In genomic region chr9:113755888-113756719, GRCm38 (mm10) we compare ENCODE assay signal across 17 mouse cellular contexts. TPM values are rescaled to one million over a fixed set of nuclear protein-coding genes. Genes with fewer than 3 reads are reported as not detected.
DNase-seq lines count a peak whose midpoint lies in the region; ATAC-seq and TF ChIP-seq lines count a peak whose summit lies in the region.
"Had no signal": no experiment of that assay in that cellular context is flagged by ENCODE, and none has a peak within 500 bp of the region (broad histone marks: within the 10 kb centered on the region; RNA-seq: fewer than 3 reads in every experiment).

No protein-coding gene starts in this region.

- no peaks in the 10 kb centered on the region for H3K9me3 ChIP-seq in kidney, embryonic 15.5 days (replicated peaks)
- no peaks in the 10 kb centered on the region for H3K9me3 ChIP-seq in limb, embryonic 10.5 days (replicated peaks)
- H3K9me3 ChIP-seq: embryonic facial prominence, embryonic 15.5 days; forebrain, embryonic 15.5 days; heart, embryonic 10.5 days had no signal

- intact Hi-C loops in gastrocnemius, postnatal 36 days (cut with DNase I): no loop called here

- TF ChIP-seq POLR2A in brain, embryonic 14.5 days (IDR thresholded peaks at IDR 0.05; ENCODE audit: borderline replicate concordance, extremely low read depth, insufficient read depth, insufficient read length, poor library complexity, severe bottlenecking): no peak

- H3K9ac ChIP-seq in kidney, embryonic 15.5 days: no peak overlapping the region
- H3K9ac ChIP-seq: embryonic facial prominence, embryonic 15.5 days; forebrain, embryonic 15.5 days had no signal

- H3K36me3 ChIP-seq in kidney, embryonic 15.5 days: peaks cover 19% of the 10 kb centered on the region
- peaks cover 24% of the 10 kb centered on the region for H3K36me3 ChIP-seq in limb, embryonic 10.5 days

- peaks cover 14% of the 10 kb centered on the region; the same call in 1 of the 2 replicates for H3K4me1 ChIP-seq in kidney, embryonic 15.5 days
- H3K4me1 ChIP-seq in limb, embryonic 10.5 days: no peaks in the 10 kb centered on the region
- H3K4me1 ChIP-seq: embryonic facial prominence, embryonic 15.5 days; forebrain, embryonic 15.5 days had no signal

- no peak for DNase-seq in kidney, adult 9 months
- peak; percentile 3 for DNase-seq in brain, embryonic 14.5 days (ENCODE audit: low read depth)
- peak; percentile 85 for DNase-seq in liver
- DNase-seq in limb, embryonic 10.5 days (ENCODE audit: low spot score): no peak
- DNase-seq in right cerebral cortex, postnatal 14 days: no peak
- DNase-seq in gastrocnemius, postnatal 36 days: no peak
- DNase-seq: cerebellum, adult 11-12 months; gastrocnemius, adult 2 months; right cerebral cortex, adult 18-20 months; thymus, postnatal 4 days had no signal

- no peak for TF ChIP-seq CTCF in brain, embryonic 14.5 days (IDR thresholded peaks at IDR 0.05; ENCODE audit: borderline replicate concordance, extremely low read depth, insufficient read depth, insufficient read length)

- no peaks in the 10 kb centered on the region for H3K27me3 ChIP-seq in kidney, embryonic 15.5 days
- H3K27me3 ChIP-seq in limb, embryonic 10.5 days (ENCODE audit: low read depth, poor library complexity, severe bottlenecking): no peaks in the 10 kb centered on the region
- H3K27me3 ChIP-seq: embryonic facial prominence, embryonic 15.5 days; forebrain, embryonic 15.5 days; Patski had no signal

- no peak overlapping the region for H3K4me3 ChIP-seq in kidney, embryonic 15.5 days (replicated peaks)
- H3K4me3 ChIP-seq in limb, embryonic 10.5 days: no peak overlapping the region
- H3K4me3 ChIP-seq: embryonic facial prominence, embryonic 15.5 days; forebrain, embryonic 15.5 days; gastrocnemius, adult 2 months; heart, embryonic 10.5 days; midbrain, embryonic 10.5 days had no signal

- H3K27ac ChIP-seq in kidney, embryonic 15.5 days: peak overlapping the region; percentile 7; the same call in 1 of the 2 replicates
- H3K27ac ChIP-seq in limb, embryonic 10.5 days: no peak overlapping the region
- H3K27ac ChIP-seq: embryonic facial prominence, embryonic 15.5 days; forebrain, embryonic 15.5 days; gastrocnemius, adult 2 months; heart, embryonic 10.5 days; midbrain, embryonic 10.5 days had no signal

- 0 out of 2 replicates have a peak overlapping the region, but pooled peaks have one; percentile 15 for H3K4me2 ChIP-seq in kidney, embryonic 15.5 days
- H3K4me2 ChIP-seq: embryonic facial prominence, embryonic 15.5 days; forebrain, embryonic 15.5 days had no signal

- whole genome bisulfite sequencing in kidney, embryonic 15.5 days: 66% methylated on average over 15 of the region's 15 CpGs
- 89% methylated on average over 15 of the region's 15 CpGs for WGBS in limb, embryonic 10.5 days

- peak; percentile 77 for ATAC-seq in kidney, embryonic 15.5 days (replicated peaks; ENCODE audit: low FRiP score)
- peak; percentile 86 for ATAC-seq in megakaryocyte progenitor cell, adult 5-6 weeks (replicated peaks; ENCODE audit: poor library complexity)
- ATAC-seq: forebrain, embryonic 15.5 days; Patski had no signal

RNA-seq across cellular contexts. Expression of gene Clasp2, which starts 14.8 kb away (rescaled TPM):
- 25.4 and 25.6 TPM in 2 replicates for polyA plus RNA-seq in kidney, embryonic 15.5 days (2015; fragmentation: Nextera tagmentation; extraction: Ambion mirVana)
- polyA plus RNA-seq in brain, embryonic 14.5 days (2012; rRNA removed): 107 and 135 TPM in 2 replicates
- 47.0 and 47.4 TPM in 2 replicates for total RNA-seq in megakaryocyte progenitor cell, adult 5-6 weeks (2015)
- total RNA-seq in megakaryocyte progenitor cell, adult 5-6 weeks (2017): 37.5 and 38.1 TPM in 2 replicates
- 29.5 and 31.7 TPM in 2 replicates for polyA plus RNA-seq in limb, embryonic 10.5 days (2016; fragmentation: Nextera tagmentation; extraction: Ambion mirVana)
- total RNA-seq in gastrocnemius, postnatal 36 days (2021): 10 to 100 TPM; 38.9 to 46.2 TPM

RNA-seq across cellular contexts. Expression of gene Pdcd6ip, which starts 48.0 kb away (rescaled TPM):
- 76.4 and 79.6 TPM in 2 replicates for polyA plus RNA-seq in kidney, embryonic 15.5 days (2015; fragmentation: Nextera tagmentation; extraction: Ambion mirVana)
- 42.9 and 46.2 TPM in 2 replicates for polyA plus RNA-seq in brain, embryonic 14.5 days (2012; rRNA removed)
- 114 and 122 TPM in 2 replicates for total RNA-seq in megakaryocyte progenitor cell, adult 5-6 weeks (2015)
- 42.8 and 54.2 TPM in 2 replicates for total RNA-seq in megakaryocyte progenitor cell, adult 5-6 weeks (2017)
- polyA plus RNA-seq in limb, embryonic 10.5 days (2016; fragmentation: Nextera tagmentation; extraction: Ambion mirVana): 58.8 and 59.2 TPM in 2 replicates
- total RNA-seq in gastrocnemius, postnatal 36 days (2021): 10 to 100 TPM; 34.8 to 36.8 TPM

Comparison
In these comparisons a context has a peak if more than half of its experiments do, and no peak if none do; other contexts are left out.
1. DNase-seq: peak in brain, embryonic 14.5 days (single experiment) and liver (single experiment); none in kidney, adult 9 months (single experiment), limb, embryonic 10.5 days (single experiment), right cerebral cortex, postnatal 14 days (single experiment) and gastrocnemius, postnatal 36 days (0 of 2).